Mouse (Mus musculus) T-cell, adult 2 months (primary cell): Measurements from ENCODE around the gene Ccl27b.
"Not testable (repeated sequence)": the region's sequence is repeated elsewhere in the genome, so short reads cannot be mapped to it uniquely, and the experiment has no call there.

ENCODE experiments used
- DNase-seq: peaks from one replicate; pipeline ENCODE4 v3.0.0; 2022; ENCODE audit warnings: low spot score

Gene Ccl27b

GRCm38 (mm10) chr4:42654951-42655350 is at the start of gene Ccl27b:
Gene Ccl27b (plus strand): TSS chr4:42655251.
- not testable (repeated sequence) for DNase-seq

GRCm38 (mm10) chr4:42611895-42612294 is 43.2 kb upstream of the Ccl27b start, which contains the start of gene Gm10591:
Gene Gm10591 (plus strand): TSS chr4:42612195.
- DNase-seq, result not testable (repeated sequence)

- DNase-seq, result not testable (repeated sequence)
Measured at GRCm38 (mm10) chr4:42629419-42629818, 25.6 kb upstream of the Ccl27b start, which contains the start of gene Gm2564. Gene Gm2564 (plus strand): TSS chr4:42629719.

GRCm38 (mm10) chr4:42661793-42662192 is 6.7 kb downstream of the Ccl27b start, which contains the start of gene Il11ra2:
Gene Il11ra2 (minus strand): TSS chr4:42661893.
- DNase-seq, result not testable (repeated sequence)

GRCm38 (mm10) chr4:42675415-42675814 is 20.4 kb downstream of the Ccl27b start:
- not testable (repeated sequence) for DNase-seq

GRCm38 (mm10) chr4:42679365-42679764 is 24.3 kb downstream of the Ccl27b start:
- not testable (repeated sequence) for DNase-seq

- not testable (repeated sequence) for DNase-seq
Measured at GRCm38 (mm10) chr4:42680374-42681356, 25.6 kb downstream of the Ccl27b start.

GRCm38 (mm10) chr4:42681473-42682182 is 26.6 kb downstream of the Ccl27b start:
- not testable (repeated sequence) for DNase-seq

- not testable (repeated sequence) for DNase-seq
Measured at GRCm38 (mm10) chr4:42682183-42682524, 27.1 kb downstream of the Ccl27b start.
